Mouse (Mus musculus): ENCODE results near the gene Hormad2.

Gene Hormad2

GRCm38 (mm10) chr11:4299735-4300474 lies 141.0 kb downstream of the Hormad2 start:
- DNase-seq, result no peak

DNA sequence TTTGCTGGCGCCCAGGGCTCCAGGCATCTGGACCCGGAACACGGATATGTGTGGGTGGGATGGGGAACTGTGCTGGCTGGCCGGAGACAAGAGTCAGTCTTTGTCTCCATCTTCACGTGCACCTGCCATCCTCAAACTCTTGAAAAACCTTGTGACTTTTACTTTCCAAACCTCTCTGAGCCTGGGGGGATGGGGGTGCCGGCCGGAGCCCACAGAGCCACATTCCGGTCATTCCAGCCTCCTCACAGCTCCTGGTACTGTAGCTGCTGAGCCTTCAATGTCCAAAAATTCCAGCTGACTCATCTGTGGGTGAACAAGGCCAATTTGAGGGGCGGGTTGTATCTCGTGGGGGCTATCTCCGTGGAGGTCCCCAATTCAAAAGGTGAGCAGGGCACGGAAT lies 141.7 kb downstream of the Hormad2 start:
- no peak for DNase-seq

DNA sequence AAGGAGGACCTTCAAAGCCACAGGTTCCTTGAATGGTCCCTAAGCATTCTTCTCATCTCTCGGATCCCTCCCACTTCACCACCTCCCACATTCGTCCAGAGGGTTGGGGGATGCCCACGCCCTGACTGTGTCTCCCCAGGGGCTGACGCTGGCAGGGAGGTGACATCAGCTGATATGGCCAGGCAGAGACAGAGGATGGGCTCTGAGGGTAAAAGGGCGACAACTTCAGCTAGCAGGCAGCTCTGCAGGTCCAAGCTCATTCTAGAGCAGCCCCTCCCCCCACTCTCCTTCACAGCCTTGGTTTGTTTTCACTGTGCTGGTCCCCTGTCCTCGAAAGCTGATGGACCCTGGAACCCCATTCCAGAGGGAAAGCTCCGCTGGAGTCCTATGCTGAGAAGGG lies 142.3 kb downstream of the Hormad2 start:
- no peak for DNase-seq

DNA sequence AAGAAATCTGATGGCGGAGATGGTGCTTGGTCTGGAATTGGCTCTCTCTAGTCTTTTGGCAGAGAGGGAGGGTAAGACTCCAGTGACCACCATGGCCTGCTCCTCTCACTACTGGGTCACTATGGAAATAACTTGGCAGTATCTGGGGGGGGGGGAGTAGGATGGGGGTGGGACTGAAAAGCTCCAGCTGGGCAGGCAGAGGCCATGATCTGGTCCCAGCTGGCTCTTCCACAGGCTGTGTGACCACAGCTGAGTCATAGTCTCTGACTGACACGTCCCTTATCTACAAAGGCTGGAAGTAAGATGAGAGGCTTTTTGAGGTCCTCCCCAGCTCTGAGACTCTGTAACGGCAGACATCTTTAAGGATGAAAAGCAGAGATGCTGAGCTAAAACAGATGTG lies 143.2 kb downstream of the Hormad2 start:
- no peak for DNase-seq

- no peak for DNase-seq
Observed at GRCm38 (mm10) chr11:4296610-4297275, 144.2 kb downstream of the Hormad2 start.
